Mouse (Mus musculus) hindbrain, embryonic 13.5 days (tissue): ENCODE results near the gene Lsm12. TPM values are rescaled to one million over a fixed set of nuclear protein-coding genes. Genes with fewer than 3 reads are reported as not detected.

Experiments
- ATAC-seq: fragments of 200-750 bp; cut with Nextera tagmentation; 2 replicates; pipeline ENCODE4 v1.8.0; 2017; ENCODE audit warnings: moderate TSS enrichment; ENCODE audit not compliant: low FRiP score
- H3K27ac ChIP-seq: fragments of 300-500 bp; sonication (generic); 2 replicates; pipeline ENCODE4 v1.5.1; 2015; ENCODE audit warnings: inconsistent platforms, mild to moderate bottlenecking, moderate library complexity
- H3K27me3 ChIP-seq: fragments of 300-500 bp; sonication (generic); 2 replicates; pipeline ENCODE4 v1.6.1; 2015; ENCODE audit warnings: mild to moderate bottlenecking, inconsistent platforms
- H3K36me3 ChIP-seq: fragments of 300-500 bp; sonication (generic); 2 replicates; pipeline ENCODE4 v1.6.1; 2015; ENCODE audit warnings: mild to moderate bottlenecking, inconsistent platforms
- H3K4me1 ChIP-seq: fragments of 300-500 bp; sonication (generic); replicated peaks from 2 replicates; pipeline ENCODE4 v1.6.1; 2015; ENCODE audit warnings: inconsistent platforms
- H3K4me2 ChIP-seq: fragments of 300-500 bp; sonication (generic); 2 replicates; pipeline ENCODE4 v1.6.1; 2015; ENCODE audit warnings: inconsistent platforms, mild to moderate bottlenecking, moderate library complexity
- H3K4me3 ChIP-seq: fragments of 300-500 bp; sonication (generic); 2 replicates; pipeline ENCODE4 v1.5.1; 2015; ENCODE audit warnings: mild to moderate bottlenecking, inconsistent platforms
- H3K9ac ChIP-seq: fragments of 300-500 bp; sonication (generic); 2 replicates; pipeline ENCODE4 v1.6.1; 2015; ENCODE audit warnings: mild to moderate bottlenecking, inconsistent platforms
- H3K9me3 ChIP-seq: fragments of 300-500 bp; sonication (generic); 2 replicates; pipeline ENCODE4 v1.6.1; 2016; ENCODE audit warnings: inconsistent platforms
- WGBS: fragments of 180-500 bp; shearing (Covaris S2); methylation state at CpG from one replicate; pipeline ENCODE4 v1.1.7; 2015; 5-methylcytosine and 5-hydroxymethylcytosine counted together
- polyA plus RNA-seq: library from polyadenylated mRNA; unstranded; fragments of >200 nt; fragmentation: Nextera tagmentation; extraction: Ambion mirVana; gene quantifications from 2 replicates; pipeline ENCODE4 v1.2.1, GENCODE M21; 2015

Lsm12 gene
- polyA plus RNA-seq, 1 experiment from 2014 or later = 148 TPM

- Histone ChIP-seq H3K27me3 (no peaks in the 10 kb centered on the region), H3K4me3 (no peak overlapping the region), H3K9ac (peak overlapping the region; percentile 35; the same call in 1 of the 2 replicates), H3K4me2 (no peak overlapping the region), H3K27ac (peak overlapping the region; percentile 44), H3K4me1 (peaks cover 89% of the 10 kb centered on the region), H3K36me3 (peaks cover 20% of the 10 kb centered on the region), H3K9me3 (no peaks in the 10 kb centered on the region)
- 60% methylated on average over 10 of the region's 10 CpGs for WGBS
- no peak for ATAC-seq
Measured at GRCm38 (mm10) chr11:102214430-102215156, 29.5 kb upstream of the Lsm12 start.

- no peak overlapping the region for H3K9ac ChIP-seq
- no peak overlapping the region; the same call in 1 of the 2 replicates for H3K27ac ChIP-seq
- H3K27me3 ChIP-seq = no peaks in the 10 kb centered on the region
- H3K4me2 ChIP-seq = no peak overlapping the region
- 63% methylated on average over 18 of the region's 18 CpGs for WGBS
- H3K9me3 ChIP-seq = no peaks in the 10 kb centered on the region
- no peak overlapping the region for H3K4me3 ChIP-seq
- H3K36me3 ChIP-seq = peaks cover 11% of the 10 kb centered on the region
- no peak for ATAC-seq
- H3K4me1 ChIP-seq = peaks cover 86% of the 10 kb centered on the region
Measured at GRCm38 (mm10) chr11:102211936-102212341, 26.8 kb upstream of the Lsm12 start.

- 62% methylated on average over 5 of the region's 5 CpGs for WGBS
- no peak overlapping the region for H3K4me3 ChIP-seq
- no peak overlapping the region for H3K4me2 ChIP-seq
- H3K9ac ChIP-seq = peak overlapping the region; percentile 30; the same call in 1 of the 2 replicates
- H3K36me3 ChIP-seq = peaks cover 20% of the 10 kb centered on the region
- no peak overlapping the region for H3K27ac ChIP-seq
- no peaks in the 10 kb centered on the region for H3K9me3 ChIP-seq
- no peaks in the 10 kb centered on the region for H3K27me3 ChIP-seq
- H3K4me1 ChIP-seq = peaks cover 83% of the 10 kb centered on the region
- ATAC-seq = no peak
Measured at GRCm38 (mm10) chr11:102211011-102211410, 25.9 kb upstream of the Lsm12 start.

- Histone ChIP-seq H3K27ac (no peak overlapping the region; the same call in 1 of the 2 replicates), H3K4me1 (peaks cover 75% of the 10 kb centered on the region), H3K4me3 (no peak overlapping the region), H3K9me3 (no peaks in the 10 kb centered on the region), H3K27me3 (no peaks in the 10 kb centered on the region), H3K4me2 (no peak overlapping the region), H3K36me3 (peaks cover 28% of the 10 kb centered on the region), H3K9ac (no peak overlapping the region)
- no peak for ATAC-seq
- 75% methylated on average over 3 of the region's 3 CpGs for WGBS
Measured at GRCm38 (mm10) chr11:102210185-102210584, 25.1 kb upstream of the Lsm12 start.

GRCm38 (mm10) chr11:102209742-102210141, 24.6 kb upstream of the Lsm12 start:
- Histone ChIP-seq H3K9ac (0 out of 2 replicates have a peak overlapping the region, but pooled peaks have one; percentile 30), H3K27ac (peak overlapping the region; percentile 30; the same call in 1 of the 2 replicates), H3K4me2 (no peak overlapping the region), H3K9me3 (no peaks in the 10 kb centered on the region), H3K27me3 (no peaks in the 10 kb centered on the region), H3K36me3 (peaks cover 32% of the 10 kb centered on the region), H3K4me1 (peaks cover 71% of the 10 kb centered on the region), H3K4me3 (no peak overlapping the region)
- ATAC-seq = no peak
- 25% methylated on average over 2 of the region's 2 CpGs for WGBS

GRCm38 (mm10) chr11:102208846-102209245, 23.8 kb upstream of the Lsm12 start:
- Histone ChIP-seq H3K9ac (peak overlapping the region; percentile 35; the same call in 1 of the 2 replicates), H3K27ac (no peak overlapping the region), H3K27me3 (no peaks in the 10 kb centered on the region), H3K4me2 (no peak overlapping the region), H3K4me1 (peaks cover 62% of the 10 kb centered on the region), H3K36me3 (peaks cover 41% of the 10 kb centered on the region), H3K9me3 (no peaks in the 10 kb centered on the region), H3K4me3 (no peak overlapping the region)
- no peak for ATAC-seq
- WGBS = 20% methylated on average over 2 of the region's 4 CpGs

- Histone ChIP-seq H3K27me3 (no peaks in the 10 kb centered on the region), H3K9me3 (no peaks in the 10 kb centered on the region), H3K36me3 (peaks cover 49% of the 10 kb centered on the region), H3K27ac (peak overlapping the region; percentile 36; the same call in 1 of the 2 replicates), H3K4me3 (no peak overlapping the region), H3K9ac (peak overlapping the region; percentile 35; the same call in 1 of the 2 replicates), H3K4me2 (no peak overlapping the region), H3K4me1 (peaks cover 56% of the 10 kb centered on the region)
- 18% methylated on average over 11 of the region's 11 CpGs for WGBS
- ATAC-seq = 0 out of 2 replicates have a peak, but pooled peaks have one; percentile 19
Measured at GRCm38 (mm10) chr11:102207825-102208777, 23.0 kb upstream of the Lsm12 start.

GRCm38 (mm10) chr11:102206481-102206880, 21.4 kb upstream of the Lsm12 start:
- Histone ChIP-seq H3K9me3 (no peaks in the 10 kb centered on the region), H3K27me3 (no peaks in the 10 kb centered on the region), H3K4me3 (no peak overlapping the region), H3K27ac (no peak overlapping the region), H3K4me2 (no peak overlapping the region), H3K9ac (peak overlapping the region; percentile 43; the same call in 1 of the 2 replicates), H3K36me3 (peaks cover 58% of the 10 kb centered on the region), H3K4me1 (peaks cover 44% of the 10 kb centered on the region)
- ATAC-seq = no peak
- 54% methylated on average over 28 of the region's 30 CpGs for WGBS

- H3K27me3 ChIP-seq = no peaks in the 10 kb centered on the region
- H3K9ac ChIP-seq = 0 out of 2 replicates have a peak overlapping the region, but pooled peaks have one; percentile 24
- no peak overlapping the region for H3K4me3 ChIP-seq
- H3K4me2 ChIP-seq = no peak overlapping the region
- WGBS = 77% methylated on average over 12 of the region's 12 CpGs
- 0 out of 2 replicates have a peak, but pooled peaks cover 5% of the 10 kb centered on the region for H3K4me1 ChIP-seq
- H3K36me3 ChIP-seq = peaks cover 100% of the 10 kb centered on the region
- no peak overlapping the region for H3K27ac ChIP-seq
- H3K9me3 ChIP-seq = no peaks in the 10 kb centered on the region
- no peak for ATAC-seq
Measured at GRCm38 (mm10) chr11:102201408-102201821, 16.3 kb upstream of the Lsm12 start.

GRCm38 (mm10) chr11:102199856-102200255, 14.8 kb upstream of the Lsm12 start:
- 0 out of 2 replicates have a peak, but pooled peaks cover 4% of the 10 kb centered on the region for H3K4me1 ChIP-seq
- no peak overlapping the region for H3K9ac ChIP-seq
- no peak for ATAC-seq
- H3K36me3 ChIP-seq = peaks cover 100% of the 10 kb centered on the region
- no peak overlapping the region for H3K27ac ChIP-seq
- no peaks in the 10 kb centered on the region for H3K27me3 ChIP-seq
- H3K9me3 ChIP-seq = no peaks in the 10 kb centered on the region
- WGBS = 90% methylated on average over 9 of the region's 9 CpGs
- H3K4me2 ChIP-seq = no peak overlapping the region
- H3K4me3 ChIP-seq = no peak overlapping the region

GRCm38 (mm10) chr11:102198245-102198644, 13.1 kb upstream of the Lsm12 start:
- Histone ChIP-seq H3K27ac (no peak overlapping the region), H3K4me2 (no peak overlapping the region), H3K9ac (no peak overlapping the region), H3K9me3 (no peaks in the 10 kb centered on the region), H3K4me3 (no peak overlapping the region), H3K4me1 (0 out of 2 replicates have a peak, but pooled peaks cover 4% of the 10 kb centered on the region), H3K27me3 (no peaks in the 10 kb centered on the region), H3K36me3 (peaks cover 99% of the 10 kb centered on the region)
- no peak for ATAC-seq
- WGBS = 62% methylated on average over 6 of the region's 6 CpGs
